Mouse (Mus musculus) heart, postnatal 36 days (tissue): Measurements from ENCODE around the gene Smyd3. TPM values are rescaled to one million over a fixed set of nuclear protein-coding genes. Genes with fewer than 3 reads are reported as not detected.
"Not testable (repeated sequence)": the region's sequence is repeated elsewhere in the genome, so short reads cannot be mapped to it uniquely, and the experiment has no call there.

Experiments used
- DNase-seq, 2 experiments: peaks; one replicate each; pipeline ENCODE4 v3.0.0; 2021 to 2022
- intact Hi-C: fragments of 180-260 bp; cut with DNase I; formaldehyde crosslinking; loops from one replicate; pipeline ENCODE4 v1.15.1; 2025
- total RNA-seq, 2 experiments: library from RNA; stranded (reverse); gene quantifications; 2 replicates each; pipeline ENCODE4 v1.2.3; 2021

The Smyd3 gene
- total RNA-seq, 2 experiments from 2014 or later, result 6.9 to 7.2 TPM

- no peak for DNase-seq
- intact Hi-C loops, result no loop called here
Measured at GRCm38 (mm10) chr1:179196422-179196821, 321.4 kb downstream of the Smyd3 start.

DNA sequence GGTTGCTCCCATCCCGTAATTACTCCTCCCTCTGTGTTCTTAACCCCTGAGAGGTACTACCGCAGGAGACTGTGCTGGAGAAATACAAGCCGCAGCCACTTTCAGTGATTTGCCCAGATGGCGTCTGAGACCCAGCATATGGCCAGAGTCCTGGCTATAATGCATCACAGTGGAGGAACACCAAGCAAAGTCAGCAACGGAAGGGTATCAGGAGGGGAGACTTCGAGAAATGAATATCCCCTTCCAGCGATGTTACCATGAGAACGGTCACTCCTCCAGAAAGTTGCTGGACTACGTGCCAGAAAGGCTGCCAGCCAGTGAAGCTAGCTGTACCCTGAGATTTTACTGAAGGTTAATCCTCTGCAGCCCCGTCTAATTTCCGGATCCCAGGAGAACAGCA is 325.1 kb downstream of the Smyd3 start:
- no peak for DNase-seq
- intact Hi-C loops, result no loop called here

DNA sequence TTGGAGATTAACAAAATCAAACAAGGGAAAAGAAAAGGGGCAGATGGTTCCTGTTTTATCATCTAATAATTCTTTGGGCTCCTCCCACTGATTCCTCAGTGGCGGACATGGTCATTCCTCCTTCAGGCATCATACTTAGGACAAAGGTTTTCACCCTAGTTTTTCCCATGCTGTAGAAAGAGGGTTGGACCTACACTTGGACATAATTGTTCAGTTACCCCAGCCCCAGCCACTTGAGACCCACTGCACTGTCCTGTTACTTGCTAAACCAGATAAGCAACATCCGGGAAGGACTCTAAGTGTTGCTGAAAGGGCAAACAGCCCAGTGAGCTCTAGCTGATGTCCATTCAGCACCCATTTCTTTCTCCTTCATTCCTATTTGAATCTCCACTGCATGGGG is 327.0 kb downstream of the Smyd3 start:
- DNase-seq, result no peak
- intact Hi-C loops, result no loop called here

GRCm38 (mm10) chr1:179187171-179187570 is 330.7 kb downstream of the Smyd3 start:
- intact Hi-C loops, result no loop called here
- no peak for DNase-seq

GRCm38 (mm10) chr1:179184631-179185030 is 333.2 kb downstream of the Smyd3 start:
- DNase-seq, result no peak
- intact Hi-C loops, result no loop called here

DNA sequence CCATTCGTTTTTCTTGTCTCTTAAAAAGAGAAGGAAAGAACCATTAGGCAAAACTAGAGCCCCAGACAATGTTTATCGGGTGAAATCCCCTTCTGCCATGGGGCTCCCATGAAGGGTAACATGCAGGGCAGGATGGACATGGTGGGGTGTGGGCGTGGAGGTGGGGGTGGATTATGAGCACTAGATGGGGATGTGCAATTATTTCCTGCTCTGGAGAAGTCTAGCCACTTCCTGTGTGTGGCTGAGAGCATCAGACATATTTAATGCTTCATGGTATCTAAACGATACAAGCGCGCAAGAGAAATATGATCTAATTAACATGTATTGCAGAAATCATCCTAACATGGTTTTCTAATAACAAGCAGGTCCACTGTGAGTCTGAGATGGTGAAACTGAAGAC is 334.3 kb downstream of the Smyd3 start:
- intact Hi-C loops, result no loop called here
- DNase-seq, result no peak

GRCm38 (mm10) chr1:179180546-179180945 is 337.3 kb downstream of the Smyd3 start:
- no peak for DNase-seq
- intact Hi-C loops, result no loop called here

GRCm38 (mm10) chr1:179176861-179177658 is 340.8 kb downstream of the Smyd3 start:
- intact Hi-C loops, result no loop called here
- DNase-seq, result no peak

DNA sequence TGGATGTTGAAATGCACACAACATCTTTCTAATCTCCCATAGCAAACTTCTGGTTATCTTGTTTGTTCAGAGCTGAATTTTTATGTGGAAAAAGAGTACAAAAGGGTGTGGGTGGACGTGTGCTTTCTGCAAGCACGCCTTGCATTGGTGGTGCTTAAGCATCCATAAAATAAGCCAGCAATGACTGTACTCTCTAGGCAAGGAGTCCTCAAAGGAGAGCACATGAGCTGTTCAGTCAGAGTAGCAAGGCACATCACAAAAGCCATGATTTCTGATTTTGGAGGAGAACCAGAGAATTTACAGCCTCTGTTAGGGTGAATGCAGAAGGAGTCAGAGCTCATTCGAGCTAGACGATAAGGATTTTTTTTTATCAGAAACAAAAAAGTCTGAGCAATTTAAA is 343.6 kb downstream of the Smyd3 start:
- intact Hi-C loops, result no loop called here
- no peak for DNase-seq

DNA sequence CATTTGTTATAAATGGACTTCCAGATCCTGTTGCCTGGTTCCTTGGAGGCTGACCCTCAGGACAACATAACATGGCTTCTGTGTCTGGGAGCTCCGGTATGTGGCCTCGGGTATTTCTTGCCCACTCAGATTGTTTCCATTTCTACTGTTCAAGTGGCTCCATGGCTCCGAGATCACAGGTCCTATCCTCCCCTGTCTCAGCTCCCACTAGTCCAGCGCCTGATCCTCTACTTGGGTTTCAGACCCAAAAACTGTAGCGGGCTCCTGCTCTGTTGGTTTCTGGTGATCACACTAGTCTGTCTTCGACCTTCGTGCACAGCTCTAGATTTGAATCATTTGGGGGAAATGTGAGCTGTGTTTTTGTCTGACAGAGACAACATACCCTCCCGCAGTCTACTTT is 347.3 kb downstream of the Smyd3 start:
- intact Hi-C loops, result no loop called here
- no peak for DNase-seq

DNA sequence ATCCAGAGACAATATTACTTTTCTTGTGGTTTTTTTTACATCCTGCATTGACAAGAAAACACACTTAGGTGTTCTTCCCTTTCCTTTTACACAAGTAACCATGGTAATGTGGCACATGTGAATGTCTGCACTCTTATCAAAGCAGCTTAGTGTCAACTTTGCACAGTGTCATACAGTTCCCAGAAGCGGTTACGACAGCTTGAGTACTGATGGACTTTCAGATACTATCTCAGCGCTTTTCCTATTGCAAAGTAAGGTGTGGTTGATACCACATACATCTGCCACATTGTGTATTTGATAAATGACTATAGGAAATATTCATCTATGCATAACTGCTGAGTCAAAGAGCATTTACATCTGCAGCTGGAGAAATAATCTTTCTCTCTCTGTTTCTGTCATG is 348.1 kb downstream of the Smyd3 start:
- intact Hi-C loops, result no loop called here
- DNase-seq, result no peak

GRCm38 (mm10) chr1:179169161-179169560 is 348.7 kb downstream of the Smyd3 start:
- no peak for DNase-seq
- intact Hi-C loops, result no loop called here

GRCm38 (mm10) chr1:179164219-179164618 is 353.6 kb downstream of the Smyd3 start:
- intact Hi-C loops, DNase-seq: not testable (repeated sequence)

- DNase-seq, intact Hi-C loops: not testable (repeated sequence)
Measured at GRCm38 (mm10) chr1:179162752-179163151, 355.1 kb downstream of the Smyd3 start.

DNA sequence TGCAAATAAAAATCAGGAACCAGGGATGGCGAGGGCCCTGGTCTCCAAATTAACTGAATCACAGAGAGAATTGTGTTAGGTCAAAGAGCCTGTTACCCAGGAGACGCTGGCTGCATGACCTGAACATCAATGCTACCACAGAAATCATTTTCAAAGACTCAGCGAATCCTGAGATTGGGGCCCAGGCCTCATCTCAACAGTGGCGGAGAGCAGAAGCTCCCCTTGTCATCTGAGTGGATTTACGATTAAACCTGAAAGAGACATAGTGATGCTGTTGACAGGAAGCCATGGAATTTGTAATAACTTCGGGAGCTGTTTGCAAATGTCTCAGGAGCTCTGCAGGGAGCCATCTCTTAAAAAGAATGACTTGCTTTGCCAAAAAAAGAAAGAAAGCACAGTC is 355.9 kb downstream of the Smyd3 start:
- intact Hi-C loops, result no loop called here
- DNase-seq, result no peak

- intact Hi-C loops, result no loop called here
- DNase-seq, result no peak
Measured at GRCm38 (mm10) chr1:179160697-179161096, 357.1 kb downstream of the Smyd3 start.

- intact Hi-C loops, result no loop called here
- no peak for DNase-seq
Measured at GRCm38 (mm10) chr1:179152376-179152775, 365.5 kb downstream of the Smyd3 start.

GRCm38 (mm10) chr1:179151275-179151674 is 366.6 kb downstream of the Smyd3 start:
- intact Hi-C loops, result no loop called here
- DNase-seq, result no peak

- intact Hi-C loops, result no loop called here
- no peak for DNase-seq
Measured at GRCm38 (mm10) chr1:179149468-179150140, 368.2 kb downstream of the Smyd3 start.

- DNase-seq, result no peak
- intact Hi-C loops, result no loop called here
Measured at GRCm38 (mm10) chr1:179146730-179147167, 371.1 kb downstream of the Smyd3 start.

- intact Hi-C loops, result loop anchor here (5.0 kb wide), 3 partner anchors 89 to 334 kb away; no protein-coding TSS in a partner anchor
- no peak for DNase-seq
Measured at GRCm38 (mm10) chr1:179143154-179143832, 374.5 kb downstream of the Smyd3 start.
